Mouse (Mus musculus) heart, adult 2 months (tissue): Measurements from ENCODE around the gene Gm10024.

Source experiments
- CTCF ChIP-seq: fragments of 200-600 bp; IDR thresholded peaks from 2 replicates; pipeline ENCODE4 v1.8.1; 2022; ENCODE audit warnings: antibody characterized with exemption, mild to moderate bottlenecking, moderate library complexity
- POLR2A ChIP-seq: fragments of 200-500 bp; IDR thresholded peaks from 2 replicates; pipeline ENCODE4 v1.6.1; 2011; ENCODE audit warnings: mild to moderate bottlenecking, low read depth, low read length, control low read depth; ENCODE audit not compliant: insufficient read depth

GRCm38 (mm10) chr10:77677562-77677961 is 33.7 kb upstream of the Gm10024 start:
- TF ChIP-seq POLR2A (no peak), CTCF (no peak)
